8 mouse cellular contexts compared by ENCODE assay signal in genomic region chr6:127767706-127768493, GRCm38 (mm10). TPM values are rescaled to one million over a fixed set of nuclear protein-coding genes. Genes with fewer than 3 reads are reported as not detected.
DNase-seq lines count a peak whose midpoint lies in the region; ATAC-seq and TF ChIP-seq lines count a peak whose summit lies in the region.

No protein-coding gene starts in this region.

- no peak overlapping the region for H3K9ac ChIP-seq in heart, adult 2 months (ENCODE audit: low read depth, low read length)
- no peak overlapping the region for H3K9ac ChIP-seq in liver, embryonic 13.5 days
- peak overlapping the region; percentile 86 for H3K9ac ChIP-seq in neural tube, embryonic 13.5 days

- no peak for ATAC-seq in liver, embryonic 13.5 days (ENCODE audit: low read depth)
- peak; percentile 37; the same call in 1 of the 2 replicates for ATAC-seq in neural tube, embryonic 13.5 days (ENCODE audit: low read depth)

- no peaks in the 10 kb centered on the region for H3K4me1 ChIP-seq in thymus, adult 2 months (replicated peaks; ENCODE audit: control insufficient read depth, insufficient read depth, low read length)
- peaks cover 2% of the 10 kb centered on the region; the same call in 1 of the 2 replicates for H3K4me1 ChIP-seq in heart, adult 2 months (ENCODE audit: control insufficient read depth, insufficient read depth, low read length)
- no peaks in the 10 kb centered on the region; the same call in 1 of the 2 replicates for H3K4me1 ChIP-seq in liver, embryonic 13.5 days (replicated peaks)
- peaks cover 71% of the 10 kb centered on the region for H3K4me1 ChIP-seq in neural tube, embryonic 13.5 days (replicated peaks)

- H3K79me2 ChIP-seq in heart, adult 2 months (replicated peaks; ENCODE audit: control insufficient read depth, insufficient read depth, low read length), result no peaks in the 10 kb centered on the region

- no peak for TF ChIP-seq CTCF in thymus, adult 2 months (IDR thresholded peaks at IDR 0.05; ENCODE audit: borderline replicate concordance, control insufficient read depth, extremely low read depth, insufficient read depth, low read length, poor library complexity)
- no peak for TF ChIP-seq CTCF in heart, adult 2 months (IDR thresholded peaks at IDR 0.05)

- WGBS in thymus, adult 2 months, result 4% methylated on average over 49 of the region's 49 CpGs
- WGBS in heart, adult 2 months, result 2% methylated on average over 49 of the region's 49 CpGs
- 1% methylated on average over 49 of the region's 49 CpGs for WGBS in liver, embryonic 13.5 days (ENCODE audit: insufficient replicate concordance)
- WGBS in neural tube, embryonic 13.5 days, result under 1% methylated on average over 49 of the region's 49 CpGs

- H3K36me3 ChIP-seq in thymus, adult 2 months (ENCODE audit: control insufficient read depth, insufficient read depth, low read length), result no peaks in the 10 kb centered on the region
- no peaks in the 10 kb centered on the region for H3K36me3 ChIP-seq in heart, adult 2 months (ENCODE audit: control insufficient read depth, insufficient read depth, low read length)
- H3K36me3 ChIP-seq in liver, embryonic 13.5 days, result no peaks in the 10 kb centered on the region
- H3K36me3 ChIP-seq in neural tube, embryonic 13.5 days, result no peaks in the 10 kb centered on the region

- no peak for TF ChIP-seq POLR2A in thymus, adult 2 months (IDR thresholded peaks at IDR 0.05; ENCODE audit: control insufficient read depth, extremely low read depth, insufficient read depth, low read length, poor library complexity)
- TF ChIP-seq POLR2A in heart, adult 2 months (IDR thresholded peaks at IDR 0.05; ENCODE audit: insufficient read depth, low read depth, low read length), result no peak

- TF ChIP-seq EP300 in heart, adult 2 months (IDR thresholded peaks at IDR 0.05; ENCODE audit: insufficient read depth, low read depth, low read length), result no peak

- peak; percentile 24 for DNase-seq in thymus, adult 2 months
- no peak for DNase-seq in thymus, adult 18-20 months
- DNase-seq in embryo, embryonic 11 days, result peak; percentile 85
- peak; percentile 33 to 62 for DNase-seq in heart, adult 2 months
- DNase-seq in kidney, adult 18-20 months, result peak; percentile 36
- peak; percentile 15 for DNase-seq in liver, embryonic 13.5 days
- DNase-seq in urinary bladder, adult 2 months (ENCODE audit: low spot score), result peak; percentile 49

- no peaks in the 10 kb centered on the region; the same call in 1 of the 2 replicates for H3K27me3 ChIP-seq in thymus, adult 2 months (ENCODE audit: control insufficient read depth, insufficient read depth, low read length)
- peaks cover 10% of the 10 kb centered on the region for H3K27me3 ChIP-seq in heart, adult 2 months (ENCODE audit: control insufficient read depth, insufficient read depth, low read length)
- peaks cover 86% of the 10 kb centered on the region for H3K27me3 ChIP-seq in liver, embryonic 13.5 days
- H3K27me3 ChIP-seq in neural tube, embryonic 13.5 days, result peaks cover 18% of the 10 kb centered on the region

- no peak overlapping the region for H3K27ac ChIP-seq in thymus, adult 2 months (ENCODE audit: control insufficient read depth, insufficient read depth, low read length)
- H3K27ac ChIP-seq in heart, adult 2 months, result no peak overlapping the region
- no peak overlapping the region for H3K27ac ChIP-seq in liver, embryonic 13.5 days
- H3K27ac ChIP-seq in neural tube, embryonic 13.5 days (replicated peaks), result peak overlapping the region; percentile 89

- H3K4me3 ChIP-seq in thymus, adult 2 months (ENCODE audit: control insufficient read depth, insufficient read depth, low read length), result no peak overlapping the region
- peak overlapping the region; percentile 4; the same call in 1 of the 2 replicates for H3K4me3 ChIP-seq in heart, adult 2 months
- no peak overlapping the region for H3K4me3 ChIP-seq in liver, embryonic 13.5 days (replicated peaks)
- peak overlapping the region; percentile 76 for H3K4me3 ChIP-seq in neural tube, embryonic 13.5 days

- H3K4me2 ChIP-seq in liver, embryonic 13.5 days, result no peak overlapping the region
- H3K4me2 ChIP-seq in neural tube, embryonic 13.5 days, result peak overlapping the region; percentile 83

- no peaks in the 10 kb centered on the region for H3K9me3 ChIP-seq in liver, embryonic 13.5 days (replicated peaks)
- H3K9me3 ChIP-seq in neural tube, embryonic 13.5 days, result no peaks in the 10 kb centered on the region

- intact Hi-C loops in heart, adult 2 months (cut with DNase I), result no loop called here

RNA-seq across cellular contexts. Expression of gene Prmt8, which starts 1.4 kb away (rescaled TPM):
- polyA plus RNA-seq in thymus, adult 2 months (2012; rRNA removed), result not detected in 2 replicates
- total RNA-seq in heart, adult 2 months (2021), result not detected
- polyA plus RNA-seq in heart, adult 2 months (2012; rRNA removed), result 0.06 TPM in 1 of 2 replicates, not detected in the other
- 0.05 TPM in 1 of 2 replicates, not detected in the other for polyA plus RNA-seq in liver, embryonic 13.5 days (2015; fragmentation: Nextera tagmentation; extraction: Ambion mirVana)
- 39.9 and 40.9 TPM in 2 replicates for polyA plus RNA-seq in neural tube, embryonic 13.5 days (2015; fragmentation: Nextera tagmentation; extraction: Ambion mirVana)
- polyA plus RNA-seq in urinary bladder, adult 2 months (2012; rRNA removed), result 0.06 TPM in 1 of 2 replicates, not detected in the other

Comparison
In these comparisons a context has a peak if more than half of its experiments do, and no peak if none do; other contexts are left out.
1. DNase-seq: peak in thymus, adult 2 months (single experiment), embryo, embryonic 11 days (single experiment), heart, adult 2 months (2 of 2), kidney, adult 18-20 months (single experiment), liver, embryonic 13.5 days (single experiment) and urinary bladder, adult 2 months (single experiment); none in thymus, adult 18-20 months (0 of 2).
2. H3K4me3 ChIP-seq: peak in heart, adult 2 months (single experiment) and neural tube, embryonic 13.5 days (single experiment); none in thymus, adult 2 months (single experiment) and liver, embryonic 13.5 days (single experiment).
3. RNA of gene Prmt8, which starts 1.4 kb away (polyA plus RNA-seq): 39.9 to 40.9 TPM in neural tube, embryonic 13.5 days; 0.06 TPM in urinary bladder, adult 2 months, 0.05 TPM in liver, embryonic 13.5 days, not detected in thymus, adult 2 months and 0.06 TPM in heart, adult 2 months; every median in the first group is over 10 times any median in the second.